Mouse (Mus musculus) embryonic fibroblast, embryonic 13.5 days (primary cell): ENCODE measurements around the gene Rybp.

ENCODE experiments used
- CTCF ChIP-seq: IDR thresholded peaks from 2 replicates; pipeline ENCODE4 v1.5.1; 2011; ENCODE audit warnings: mild to moderate bottlenecking, control low read depth, low read length, moderate library complexity, borderline replicate concordance; ENCODE audit not compliant: insufficient read depth
- POLR2A ChIP-seq: IDR thresholded peaks from 2 replicates; pipeline ENCODE4 v1.6.1; 2011; ENCODE audit warnings: low read depth, mild to moderate bottlenecking, control low read depth, low read length, moderate library complexity

GRCm38 (mm10) chr6:100288730-100289035, 1.4 kb upstream of the Rybp start:
- TF ChIP-seq POLR2A, result no peak
- no peak for TF ChIP-seq CTCF
